Mouse (Mus musculus): Measurements from ENCODE around the gene Otud7a.

DNA sequence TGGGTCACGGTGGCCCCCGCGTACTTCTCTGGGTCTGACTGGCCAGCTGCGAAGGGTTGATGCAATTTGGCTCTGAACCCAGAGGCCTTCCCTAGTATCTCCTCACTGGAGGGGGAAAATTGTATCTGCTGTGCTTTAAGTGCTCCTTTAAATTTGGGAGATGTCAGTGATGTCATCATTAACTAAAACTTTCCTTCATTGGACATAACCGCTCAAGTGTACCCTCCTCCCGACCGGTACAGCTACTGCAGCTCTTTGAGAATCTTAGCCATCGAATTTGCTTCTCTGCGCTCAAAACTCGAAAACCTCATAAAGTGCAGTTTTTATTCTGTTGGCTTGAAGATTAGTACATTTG lies 772 bp downstream of the Otud7a start:
- no peak for TF ChIP-seq UBTF (IDR thresholded peaks at IDR 0.05; ENCODE audit: borderline replicate concordance, insufficient read depth, low read depth, low read length)
- no peak for TF ChIP-seq CTCF (IDR thresholded peaks at IDR 0.05 in 2 of 3, conservative IDR thresholded peaks at IDR 0.05 in 1 of 3; ENCODE audit: control insufficient read depth in 1 of 3, insufficient read depth in 1 of 3, low read depth in 2 of 3, low read length in 3 of 3, poor library complexity in 1 of 3, severe bottlenecking in 1 of 3)
- TF ChIP-seq USF1 (IDR thresholded peaks at IDR 0.05; ENCODE audit: low read depth, low read length): no peak
- TF ChIP-seq POLR2A (IDR thresholded peaks at IDR 0.05; ENCODE audit: control insufficient read depth in 1 of 2, insufficient read depth in 1 of 2, low read depth in 1 of 2, low read length in 2 of 2, poor library complexity in 1 of 2): no peak
- no peak for TF ChIP-seq GABPA (IDR thresholded peaks at IDR 0.05; ENCODE audit: low read depth, low read length)
- no peak for TF ChIP-seq MAFK (IDR thresholded peaks at IDR 0.05; ENCODE audit: borderline replicate concordance, low read depth, low read length)
- no peak for TF ChIP-seq RCOR1 (IDR thresholded peaks at IDR 0.05; ENCODE audit: low read depth, low read length)
- no peak for TF ChIP-seq ELF1 (IDR thresholded peaks at IDR 0.05; ENCODE audit: low read depth, low read length)
- TF ChIP-seq CHD1 (IDR thresholded peaks at IDR 0.05; ENCODE audit: low read depth, low read length): no peak
- TF ChIP-seq ZNF384 (IDR thresholded peaks at IDR 0.05; ENCODE audit: low read depth, low read length): no peak
- no peak for TF ChIP-seq SIN3A (IDR thresholded peaks at IDR 0.05; ENCODE audit: low read length)
